Mouse (Mus musculus) forebrain, embryonic 14.5 days (tissue): ENCODE results near the gene Rgs7. TPM values are rescaled to one million over a fixed set of nuclear protein-coding genes. Genes with fewer than 3 reads are reported as not detected.

Source experiments
- ATAC-seq: fragments of 200-750 bp; cut with Nextera tagmentation; 2 replicates; pipeline ENCODE4 v1.8.0; 2017; ENCODE audit warnings: mild to moderate bottlenecking, moderate library complexity
- DNase-seq: peaks from one replicate; pipeline ENCODE4 v3.0.0-alpha.2; 2015; ENCODE audit warnings: low spot score
- H3K27ac ChIP-seq: fragments of 300-500 bp; sonication (generic); 2 replicates; pipeline ENCODE4 v1.5.1; 2014; ENCODE audit warnings: low read depth, mild to moderate bottlenecking, control low read depth, low read length, moderate library complexity
- H3K27me3 ChIP-seq: fragments of 300-500 bp; sonication (generic); replicated peaks from 2 replicates; pipeline ENCODE4 v1.6.1; 2014; ENCODE audit warnings: low read length, control low read depth, mixed read lengths; ENCODE audit not compliant: control insufficient read depth, insufficient read depth
- H3K36me3 ChIP-seq: fragments of 300-500 bp; sonication (generic); 2 replicates; pipeline ENCODE4 v1.6.1; 2014; ENCODE audit warnings: low read length, control low read depth; ENCODE audit not compliant: control insufficient read depth, insufficient read depth
- H3K4me1 ChIP-seq: fragments of 300-500 bp; sonication (generic); 2 replicates; pipeline ENCODE4 v1.6.1; 2014; ENCODE audit warnings: antibody characterized with exemption, low read length, control low read depth; ENCODE audit not compliant: control insufficient read depth, insufficient read depth
- H3K4me2 ChIP-seq: fragments of 300-500 bp; sonication (generic); 2 replicates; pipeline ENCODE4 v1.6.1; 2014; ENCODE audit warnings: mild to moderate bottlenecking, control low read depth, low read length
- H3K4me3 ChIP-seq: fragments of 300-500 bp; sonication (generic); 2 replicates; pipeline ENCODE4 v1.5.1; 2014; ENCODE audit warnings: low read depth, low read length, control low read depth
- H3K9ac ChIP-seq: fragments of 300-500 bp; sonication (generic); 2 replicates; pipeline ENCODE4 v1.6.1; 2014; ENCODE audit warnings: mild to moderate bottlenecking, low read length, control low read depth, moderate library complexity
- H3K9me3 ChIP-seq: fragments of 300-500 bp; sonication (generic); replicated peaks from 2 replicates; pipeline ENCODE4 v1.6.1; 2016; ENCODE audit warnings: low read length, control low read depth, mixed read lengths; ENCODE audit not compliant: control insufficient read depth
- WGBS: fragments of 180-500 bp; shearing (Covaris S2); extraction: QIAGEN DNeasy Blood & Tissue Kit; methylation state at CpG from one replicate; pipeline ENCODE4 v1.1.7; 2014; 5-methylcytosine and 5-hydroxymethylcytosine counted together
- polyA plus RNA-seq: library from polyadenylated mRNA; unstranded; fragments of >200 nt; fragmentation: Nextera tagmentation; extraction: Ambion mirVana; gene quantifications from 2 replicates; pipeline ENCODE4 v1.2.1, GENCODE M21; 2014

Gene Rgs7
- polyA plus RNA-seq, 1 experiment from 2014 or later = 19.1 TPM

- no peaks in the 10 kb centered on the region for H3K4me1 ChIP-seq
- DNase-seq (no peak), ATAC-seq (no peak)
- H3K27me3 ChIP-seq = no peaks in the 10 kb centered on the region
- no peak overlapping the region for H3K4me2 ChIP-seq
- WGBS = 74% methylated on average over 4 of the region's 4 CpGs
- no peak overlapping the region for H3K4me3 ChIP-seq
- H3K9me3 ChIP-seq = no peaks in the 10 kb centered on the region
- H3K9ac ChIP-seq = no peak overlapping the region
- H3K36me3 ChIP-seq = no peaks in the 10 kb centered on the region
- no peak overlapping the region for H3K27ac ChIP-seq
These were observed 422.5 kb downstream of the Rgs7 start for GRCm38 (mm10) chr1:175069758-175070290.

DNA sequence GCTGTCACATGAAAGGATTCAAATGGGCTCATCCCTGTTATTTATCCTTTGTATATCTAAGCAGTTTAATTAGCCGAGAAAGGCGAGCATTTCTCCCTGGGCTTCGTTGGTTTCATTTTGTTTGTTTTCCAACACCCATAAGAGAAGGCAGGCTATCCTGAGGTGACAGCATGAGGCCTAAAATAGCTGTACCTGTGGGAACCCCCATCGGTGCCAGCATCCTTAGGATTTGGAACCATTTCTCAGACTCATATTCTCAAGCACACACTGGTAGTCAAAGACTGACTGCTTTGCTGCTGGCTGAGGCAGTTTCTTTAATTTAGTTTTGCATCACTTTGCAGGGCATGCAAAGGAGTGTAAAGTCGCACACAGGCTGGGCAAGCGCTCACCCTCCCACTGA lies 443.2 kb downstream of the Rgs7 start:
- Histone ChIP-seq H3K9ac (no peak overlapping the region), H3K36me3 (no peaks in the 10 kb centered on the region), H3K4me3 (no peak overlapping the region), H3K27ac (no peak overlapping the region), H3K27me3 (no peaks in the 10 kb centered on the region), H3K9me3 (no peaks in the 10 kb centered on the region), H3K4me1 (no peaks in the 10 kb centered on the region), H3K4me2 (no peak overlapping the region)
- DNase-seq = no peak
- WGBS = 84% methylated on average over 6 of the region's 6 CpGs
- ATAC-seq = no peak

DNA sequence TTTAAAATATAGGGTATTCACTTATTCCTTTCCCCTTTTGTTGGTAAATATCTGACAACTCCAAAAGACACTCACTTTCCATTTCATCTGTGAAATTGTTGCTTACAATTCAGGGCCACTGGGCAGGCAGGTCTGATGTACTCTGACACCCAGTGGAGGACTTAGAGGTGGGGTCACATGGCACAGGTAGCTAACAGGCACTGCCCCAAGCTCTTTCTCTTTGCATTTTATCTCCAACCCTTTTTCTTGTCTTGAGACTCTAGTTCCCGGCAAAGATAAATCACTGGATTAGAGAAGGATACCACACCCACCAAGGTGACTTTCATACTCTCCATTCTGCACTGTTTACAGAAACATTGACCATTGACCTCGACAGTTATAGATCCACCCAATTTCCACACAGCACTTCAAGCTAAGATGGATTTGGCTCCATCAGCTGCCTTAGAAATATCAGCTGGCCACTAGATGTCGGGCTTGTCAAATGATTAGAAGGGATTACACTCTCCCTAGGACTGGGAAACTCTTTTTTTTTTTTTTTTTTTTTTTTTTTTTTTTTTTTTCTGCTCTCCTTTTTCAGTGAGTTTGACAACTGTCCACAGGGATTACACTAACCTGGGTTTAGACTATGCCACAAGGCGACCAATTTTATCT lies 451.0 kb downstream of the Rgs7 start:
- Histone ChIP-seq H3K4me3 (no peak overlapping the region), H3K4me1 (no peaks in the 10 kb centered on the region), H3K27ac (no peak overlapping the region), H3K4me2 (no peak overlapping the region), H3K9ac (no peak overlapping the region), H3K36me3 (no peaks in the 10 kb centered on the region), H3K27me3 (no peaks in the 10 kb centered on the region), H3K9me3 (no peaks in the 10 kb centered on the region)
- WGBS = 60% methylated on average over 4 of the region's 4 CpGs
- peak; percentile 76 for DNase-seq
- peak; percentile 86 for ATAC-seq

DNA sequence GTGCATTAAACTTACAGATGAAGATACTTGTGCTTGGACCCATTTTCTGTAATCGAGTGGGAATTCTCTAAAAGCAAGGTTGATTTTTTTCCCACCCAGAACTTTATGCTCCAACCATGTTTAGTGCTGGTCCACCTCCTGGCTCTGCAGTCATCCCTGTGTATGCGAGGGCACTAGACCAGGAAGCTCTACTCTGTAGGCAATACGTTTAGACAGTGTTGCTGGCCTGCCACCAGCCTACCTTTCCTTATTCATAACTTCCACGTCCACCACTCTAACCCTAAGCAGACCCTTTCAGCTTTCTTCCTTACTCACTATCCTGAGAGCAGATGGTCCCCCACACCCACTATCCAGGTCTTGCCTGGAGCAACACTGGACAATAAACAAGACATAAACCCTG lies 452.3 kb downstream of the Rgs7 start:
- H3K4me3 ChIP-seq = no peak overlapping the region
- no peaks in the 10 kb centered on the region for H3K9me3 ChIP-seq
- no peaks in the 10 kb centered on the region for H3K27me3 ChIP-seq
- H3K27ac ChIP-seq = no peak overlapping the region
- H3K4me1 ChIP-seq = no peaks in the 10 kb centered on the region
- no peak overlapping the region for H3K4me2 ChIP-seq
- no peaks in the 10 kb centered on the region for H3K36me3 ChIP-seq
- WGBS = 90% methylated on average over 4 of the region's 4 CpGs
- no peak overlapping the region for H3K9ac ChIP-seq
- DNase-seq (no peak), ATAC-seq (0 out of 2 replicates have a peak, but pooled peaks have one; percentile 7)

- no peak overlapping the region for H3K4me3 ChIP-seq
- no peaks in the 10 kb centered on the region for H3K9me3 ChIP-seq
- no peaks in the 10 kb centered on the region for H3K36me3 ChIP-seq
- ATAC-seq = peak; percentile 54
- no peaks in the 10 kb centered on the region for H3K4me1 ChIP-seq
- DNase-seq = peak; percentile 10
- no peak overlapping the region for H3K27ac ChIP-seq
- H3K4me2 ChIP-seq = no peak overlapping the region
- H3K27me3 ChIP-seq = no peaks in the 10 kb centered on the region
- no peak overlapping the region for H3K9ac ChIP-seq
- 12% methylated on average over 6 of the region's 6 CpGs for WGBS
These were observed 452.7 kb downstream of the Rgs7 start for GRCm38 (mm10) chr1:175039567-175039966.

DNA sequence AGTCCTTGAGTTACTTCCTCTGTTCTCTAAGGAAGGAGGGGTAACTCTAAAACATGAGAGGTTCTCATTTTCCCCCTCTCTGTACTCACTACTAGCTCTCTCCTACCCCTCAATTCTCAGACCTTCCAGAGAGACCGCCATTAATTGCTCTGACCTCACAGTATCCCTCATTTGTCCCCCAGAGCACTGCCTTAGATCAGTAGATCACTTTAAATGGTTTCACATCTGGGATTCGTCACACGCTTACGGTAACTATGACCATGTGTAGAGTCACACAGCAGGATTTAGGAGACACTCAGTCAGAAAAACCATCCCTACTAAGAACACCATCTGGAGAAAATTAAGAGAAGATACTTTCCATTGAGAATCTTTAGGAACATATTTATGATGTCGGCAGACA lies 456.8 kb downstream of the Rgs7 start:
- Histone ChIP-seq H3K4me3 (no peak overlapping the region), H3K4me2 (no peak overlapping the region), H3K9me3 (no peaks in the 10 kb centered on the region), H3K27ac (no peak overlapping the region), H3K9ac (no peak overlapping the region), H3K4me1 (no peaks in the 10 kb centered on the region; the same call in 1 of the 2 replicates), H3K36me3 (no peaks in the 10 kb centered on the region), H3K27me3 (no peaks in the 10 kb centered on the region)
- 92% methylated on average over 5 of the region's 5 CpGs for WGBS
- DNase-seq (no peak), ATAC-seq (no peak)

- no peak overlapping the region for H3K4me3 ChIP-seq
- peak; percentile 16 for DNase-seq
- H3K4me2 ChIP-seq = no peak overlapping the region
- H3K27me3 ChIP-seq = no peaks in the 10 kb centered on the region
- ATAC-seq = no peak
- no peak overlapping the region for H3K27ac ChIP-seq
- no peak overlapping the region for H3K9ac ChIP-seq
- H3K9me3 ChIP-seq = no peaks in the 10 kb centered on the region
- WGBS = 27% methylated on average over 6 of the region's 6 CpGs
- H3K4me1 ChIP-seq = peaks cover 2% of the 10 kb centered on the region; the same call in 1 of the 2 replicates
- H3K36me3 ChIP-seq = no peaks in the 10 kb centered on the region
These were observed 460.3 kb downstream of the Rgs7 start for GRCm38 (mm10) chr1:175032015-175032414.

DNA sequence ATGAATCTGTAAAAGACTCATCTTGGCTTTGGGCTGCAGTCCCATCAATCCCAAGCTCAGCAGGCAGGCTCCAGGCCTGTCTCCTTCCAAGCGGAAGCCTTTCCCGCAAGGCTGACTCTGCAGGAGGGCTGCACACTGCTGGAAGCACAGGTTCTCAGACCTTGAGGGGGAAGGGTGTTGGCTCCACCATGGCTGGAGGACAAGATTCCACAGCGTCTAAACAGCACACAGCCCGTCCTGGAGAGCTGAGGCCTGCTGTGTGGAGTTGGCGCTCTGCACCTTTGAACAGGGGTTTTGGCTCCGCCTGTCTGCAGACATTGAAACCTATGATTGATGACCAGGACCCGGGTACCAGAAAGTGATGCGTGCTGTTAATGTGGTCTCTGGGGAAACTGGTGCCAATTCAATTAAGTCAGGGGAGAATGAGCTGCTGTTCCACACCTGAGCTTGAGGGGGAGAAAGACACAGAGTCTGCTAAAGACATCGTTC lies 463.5 kb downstream of the Rgs7 start:
- no peaks in the 10 kb centered on the region for H3K27me3 ChIP-seq
- H3K27ac ChIP-seq = no peak overlapping the region
- H3K4me1 ChIP-seq = peaks cover 2% of the 10 kb centered on the region; the same call in 1 of the 2 replicates
- no peaks in the 10 kb centered on the region for H3K36me3 ChIP-seq
- WGBS = 20% methylated on average over 9 of the region's 9 CpGs
- H3K9ac ChIP-seq = no peak overlapping the region
- ATAC-seq (peak; percentile 47), DNase-seq (peak; percentile 17)
- no peaks in the 10 kb centered on the region for H3K9me3 ChIP-seq
- H3K4me2 ChIP-seq = no peak overlapping the region
- no peak overlapping the region for H3K4me3 ChIP-seq

DNA sequence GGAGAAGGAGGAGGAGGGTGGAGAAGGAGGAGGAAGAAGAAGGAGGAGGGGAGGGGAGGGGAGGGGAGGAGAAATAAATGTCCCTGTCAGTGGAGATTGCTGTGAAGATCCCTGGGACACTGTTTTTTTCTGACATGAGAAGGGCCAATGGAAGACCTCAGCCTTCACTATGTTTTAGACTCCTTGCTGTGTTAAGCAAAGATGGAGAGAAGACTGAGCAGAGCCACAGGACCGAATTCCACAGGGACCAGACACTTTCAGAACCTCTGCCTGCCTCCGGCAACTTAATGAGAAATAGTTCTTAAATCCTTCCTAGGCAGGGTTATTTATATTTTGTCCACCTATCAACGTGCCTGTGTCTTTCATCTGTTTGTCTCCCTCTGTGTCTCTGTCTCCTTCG lies 464.0 kb downstream of the Rgs7 start:
- Histone ChIP-seq H3K4me1 (peaks cover 2% of the 10 kb centered on the region; the same call in 1 of the 2 replicates), H3K9ac (no peak overlapping the region), H3K9me3 (no peaks in the 10 kb centered on the region), H3K27ac (no peak overlapping the region), H3K4me2 (no peak overlapping the region), H3K36me3 (no peaks in the 10 kb centered on the region), H3K27me3 (no peaks in the 10 kb centered on the region), H3K4me3 (no peak overlapping the region)
- ATAC-seq (peak; percentile 15), DNase-seq (no peak)
- 11% methylated on average over 4 of the region's 4 CpGs for WGBS
